Mouse (Mus musculus) erythroblast, embryonic 14.5 days (primary cell): ENCODE data around the gene Alox5ap. TPM values are rescaled to one million over a fixed set of nuclear protein-coding genes. Genes with fewer than 3 reads are reported as not detected.

Experiments
- H3K27me3 ChIP-seq: 2 replicates; pipeline ENCODE4 v1.6.1; 2012; ENCODE audit warnings: inconsistent platforms; ENCODE audit not compliant: control insufficient read depth
- H3K36me3 ChIP-seq: 2 replicates; pipeline ENCODE4 v1.6.1; 2012; ENCODE audit warnings: mild to moderate bottlenecking, inconsistent platforms; ENCODE audit not compliant: control insufficient read depth
- H3K4me1 ChIP-seq: 2 replicates; pipeline ENCODE4 v1.6.1; 2012; ENCODE audit warnings: inconsistent platforms; ENCODE audit not compliant: control insufficient read depth
- H3K4me3 ChIP-seq: replicated peaks from 2 replicates; pipeline ENCODE3; 2012; ENCODE audit warnings: moderate library complexity, mild to moderate bottlenecking, inconsistent platforms
- H3K9me3 ChIP-seq: 2 replicates; pipeline ENCODE4 v1.6.1; 2012; ENCODE audit warnings: low read length, inconsistent platforms, mixed read lengths; ENCODE audit not compliant: control insufficient read depth
- GATA1 ChIP-seq: IDR thresholded peaks from 2 replicates; pipeline ENCODE4 v1.6.1; 2012; ENCODE audit warnings: low read length, inconsistent platforms, mixed read lengths
- TAL1 ChIP-seq: IDR thresholded peaks from 3 replicates; pipeline ENCODE4 v1.6.1; 2012; ENCODE audit warnings: low read length, inconsistent platforms, mixed read lengths
- polyA plus RNA-seq: library from polyadenylated mRNA; stranded (reverse); fragments of >175 nt; gene quantifications from 2 replicates; pipeline ENCODE4 v1.2.3, GENCODE M21; 2012

Alox5ap gene
- polyA plus RNA-seq, 1 experiment: not detected

GRCm38 (mm10) chr5:149335009-149335408 lies 70.4 kb downstream of the Alox5ap start:
- TF ChIP-seq TAL1 (no peak), GATA1 (no peak)
- Histone ChIP-seq H3K9me3 (peaks cover 2% of the 10 kb centered on the region; the same call in 1 of the 2 replicates), H3K4me1 (peaks cover 32% of the 10 kb centered on the region), H3K36me3 (no peaks in the 10 kb centered on the region), H3K4me3 (no peak overlapping the region), H3K27me3 (no peaks in the 10 kb centered on the region)

- Histone ChIP-seq H3K27me3 (no peaks in the 10 kb centered on the region), H3K4me1 (peaks cover 32% of the 10 kb centered on the region), H3K9me3 (peaks cover 2% of the 10 kb centered on the region; the same call in 1 of the 2 replicates), H3K4me3 (no peak overlapping the region), H3K36me3 (no peaks in the 10 kb centered on the region)
- TF ChIP-seq TAL1 (no peak), GATA1 (no peak)
These were observed 71.1 kb downstream of the Alox5ap start for GRCm38 (mm10) chr5:149335563-149336238.

GRCm38 (mm10) chr5:149337148-149337547 lies 72.6 kb downstream of the Alox5ap start:
- Histone ChIP-seq H3K4me3 (no peak overlapping the region), H3K27me3 (no peaks in the 10 kb centered on the region), H3K36me3 (no peaks in the 10 kb centered on the region), H3K9me3 (peaks cover 2% of the 10 kb centered on the region; the same call in 1 of the 2 replicates), H3K4me1 (peaks cover 26% of the 10 kb centered on the region)
- TF ChIP-seq GATA1 (no peak), TAL1 (no peak)

Other genes starting within 250 kb of the Alox5ap start
- gene Uspl1, start 80.4 kb upstream of the Alox5ap start, polyA plus RNA-seq: 0.09 and 0.18 TPM in 2 replicates
- gene Hmgb1, start 80.3 kb upstream of the Alox5ap start, polyA plus RNA-seq: 65.4 and 99.1 TPM in 2 replicates
- not detected in 2 replicates for gene Medag, start 147.0 kb downstream of the Alox5ap start, polyA plus RNA-seq
- not detected in 2 replicates for gene Tex26, start 174.9 kb downstream of the Alox5ap start, polyA plus RNA-seq